Mouse (Mus musculus) cerebellum, postnatal 14 days (tissue): ENCODE data around the gene Hdac5.

Source experiments
- DNase-seq, 2 experiments: peaks; one replicate each; pipeline ENCODE4 v3.0.0; 2021; ENCODE audit warnings: mixed read lengths in 2 of 2

Hdac5 gene

GRCm38 (mm10) chr11:102214430-102215156 lies 15.4 kb downstream of the Hdac5 start:
- DNase-seq = peak; percentile 66

- DNase-seq = no peak
Measured at GRCm38 (mm10) chr11:102211936-102212341, 18.0 kb downstream of the Hdac5 start.

- no peak for DNase-seq
Measured at GRCm38 (mm10) chr11:102211011-102211410, 19.0 kb downstream of the Hdac5 start.

- DNase-seq = no peak
Measured at GRCm38 (mm10) chr11:102210185-102210584, 19.8 kb downstream of the Hdac5 start.

- peak; percentile 86 to 87 for DNase-seq
Measured at GRCm38 (mm10) chr11:102209742-102210141, 20.2 kb downstream of the Hdac5 start.

GRCm38 (mm10) chr11:102208846-102209245 lies 21.1 kb downstream of the Hdac5 start:
- DNase-seq = no peak

- no peak for DNase-seq
Measured at GRCm38 (mm10) chr11:102207825-102208777, 21.9 kb downstream of the Hdac5 start.

- no peak for DNase-seq
Measured at GRCm38 (mm10) chr11:102206481-102206880, 23.5 kb downstream of the Hdac5 start.

- DNase-seq = peak in 1 of 2 experiments; percentile 26
Measured at GRCm38 (mm10) chr11:102201408-102201821, 28.6 kb downstream of the Hdac5 start.

GRCm38 (mm10) chr11:102199856-102200255 lies 30.1 kb downstream of the Hdac5 start:
- no peak for DNase-seq

- no peak for DNase-seq
Measured at GRCm38 (mm10) chr11:102198245-102198644, 31.7 kb downstream of the Hdac5 start.

- DNase-seq = no peak
Measured at GRCm38 (mm10) chr11:102196018-102196797, 33.8 kb downstream of the Hdac5 start.

GRCm38 (mm10) chr11:102193657-102194440 lies 36.1 kb downstream of the Hdac5 start:
- no peak for DNase-seq

GRCm38 (mm10) chr11:102190848-102191247 lies 39.1 kb downstream of the Hdac5 start:
- no peak for DNase-seq

- DNase-seq = peak; percentile 88 to 91
Measured at GRCm38 (mm10) chr11:102189461-102190436, 40.2 kb downstream of the Hdac5 start, which contains the start of gene G6pc3. G6pc3 (plus strand) TSS chr11:102189620.

- DNase-seq = no peak
Measured at GRCm38 (mm10) chr11:102188980-102189379, 41.0 kb downstream of the Hdac5 start.

GRCm38 (mm10) chr11:102186235-102186634 lies 43.7 kb downstream of the Hdac5 start:
- no peak for DNase-seq

GRCm38 (mm10) chr11:102185677-102186076 lies 44.3 kb downstream of the Hdac5 start:
- DNase-seq = no peak

- DNase-seq = peak; percentile 98 to 99
Measured at GRCm38 (mm10) chr11:102184646-102185495, 45.1 kb downstream of the Hdac5 start, which contains the start of gene Lsm12. Lsm12 (minus strand) TSS chr11:102185296.

- DNase-seq = no peak
Measured at GRCm38 (mm10) chr11:102184253-102184645, 45.7 kb downstream of the Hdac5 start.
